Mouse (Mus musculus) small intestine, adult 2 months (tissue): ENCODE results near the gene Ctu1.

Source experiments
- CTCF ChIP-seq: fragments of 200-500 bp; IDR thresholded peaks from 2 replicates; pipeline ENCODE4 v1.5.1; 2012; ENCODE audit warnings: low read depth, mild to moderate bottlenecking, control low read depth, inconsistent platforms, low read length, moderate library complexity, mixed read lengths; ENCODE audit not compliant: insufficient replicate concordance, insufficient read length; ENCODE audit errors: extremely low read depth
- POLR2A ChIP-seq: fragments of 200-500 bp; IDR thresholded peaks from 2 replicates; pipeline ENCODE4 v1.6.1; 2012; ENCODE audit warnings: low read depth, mild to moderate bottlenecking, control low read depth, inconsistent platforms, low read length, moderate library complexity

- TF ChIP-seq CTCF (peak; percentile 65; the same call in 1 of the 2 replicates), POLR2A (no peak)
These were observed 6.7 kb downstream of the Ctu1 start for GRCm38 (mm10) chr7:43678517-43678916.
